Mouse (Mus musculus) cerebellum, adult 2 months (tissue): ENCODE results near the gene Crabp2. TPM values are rescaled to one million over a fixed set of nuclear protein-coding genes. Genes with fewer than 3 reads are reported as not detected.

Experiments used
- DNase-seq, 2 experiments: peaks; one replicate each; pipeline ENCODE4 v3.0.0; 2021
- H3K27ac ChIP-seq: fragments of 200-500 bp; 2 replicates; pipeline ENCODE4 v1.5.1; 2012; ENCODE audit warnings: low read length, control low read depth, inconsistent platforms; ENCODE audit not compliant: insufficient read depth
- H3K27me3 ChIP-seq: fragments of 200-500 bp; 2 replicates; pipeline ENCODE4 v1.6.1; 2012; ENCODE audit warnings: inconsistent platforms, mild to moderate bottlenecking, low read length, moderate library complexity; ENCODE audit not compliant: control insufficient read depth, insufficient read depth
- H3K4me1 ChIP-seq: fragments of 200-500 bp; 2 replicates; pipeline ENCODE4 v1.6.1; 2011; ENCODE audit warnings: low read length; ENCODE audit not compliant: control insufficient read depth, insufficient read depth
- H3K4me3 ChIP-seq: fragments of 200-500 bp; replicated peaks from 2 replicates; pipeline ENCODE3; 2011; ENCODE audit warnings: mild to moderate bottlenecking, low read depth, low read length, control low read depth; ENCODE audit not compliant: insufficient read depth
- CTCF ChIP-seq: fragments of 200-500 bp; IDR thresholded peaks from 2 replicates; pipeline ENCODE4 v1.5.1; 2011; ENCODE audit warnings: low read depth, mild to moderate bottlenecking, control low read depth, low read length, moderate library complexity, borderline replicate concordance; ENCODE audit not compliant: insufficient read depth
- POLR2A ChIP-seq: fragments of 200-500 bp; IDR thresholded peaks from 2 replicates; pipeline ENCODE4 v1.6.1; 2011; ENCODE audit warnings: low read length, control low read depth, borderline replicate concordance; ENCODE audit not compliant: insufficient read depth
- WGBS: fragments of 180-500 bp; shearing (Covaris S2); methylation state at CpG from one replicate; pipeline ENCODE4 v1.1.7; 2018; 5-methylcytosine and 5-hydroxymethylcytosine counted together
- polyA plus RNA-seq: library from polyadenylated mRNA; depleted of rRNA; stranded (reverse); fragments of >200 nt; gene quantifications from 2 replicates; pipeline ENCODE4 v1.2.3, GENCODE M21; 2012

Gene Crabp2
- polyA plus RNA-seq, 1 experiment, result 3.5 TPM

GRCm38 (mm10) chr3:87913891-87914290 lies 34.6 kb upstream of the Crabp2 start:
- TF ChIP-seq CTCF, result no peak
- no peak for TF ChIP-seq POLR2A
- WGBS, result 91% methylated on average over 10 of the region's 10 CpGs
- no peaks in the 10 kb centered on the region for H3K27me3 ChIP-seq
- H3K4me1 ChIP-seq, result peaks cover 21% of the 10 kb centered on the region
- DNase-seq, result no peak
- H3K27ac ChIP-seq, result no peak overlapping the region
- no peak overlapping the region for H3K4me3 ChIP-seq

DNA sequence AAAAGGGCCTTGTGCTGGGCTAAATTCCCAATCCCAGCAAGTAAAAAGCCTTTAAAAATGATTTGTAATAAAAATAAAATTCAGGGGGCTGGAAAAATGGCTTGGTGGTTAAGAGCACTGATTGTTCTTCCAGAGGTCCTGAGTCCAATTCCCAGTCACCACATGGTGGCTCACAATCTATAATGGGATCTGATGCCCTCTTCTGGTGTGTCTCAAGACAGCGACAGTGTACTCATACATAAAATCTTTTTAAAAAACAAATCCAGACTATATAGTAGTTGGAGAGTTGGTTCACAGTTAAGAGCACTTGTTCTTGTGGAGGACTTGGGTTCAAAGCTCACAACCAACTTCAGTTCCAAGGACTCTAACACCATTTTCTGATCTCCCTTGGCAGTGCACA lies 31.5 kb upstream of the Crabp2 start:
- H3K27me3 ChIP-seq, result no peaks in the 10 kb centered on the region
- 82% methylated on average over 1 of the region's 1 CpGs for WGBS
- no peak overlapping the region for H3K27ac ChIP-seq
- no peak for DNase-seq
- H3K4me3 ChIP-seq, result no peak overlapping the region
- TF ChIP-seq POLR2A (no peak), CTCF (no peak)
- peaks cover 3% of the 10 kb centered on the region; the same call in 1 of the 2 replicates for H3K4me1 ChIP-seq

GRCm38 (mm10) chr3:87918551-87918950 lies 29.9 kb upstream of the Crabp2 start:
- WGBS, result 93% methylated on average over 1 of the region's 1 CpGs
- TF ChIP-seq POLR2A, result no peak
- no peak for TF ChIP-seq CTCF
- Histone ChIP-seq H3K4me3 (no peak overlapping the region), H3K27me3 (no peaks in the 10 kb centered on the region), H3K27ac (no peak overlapping the region), H3K4me1 (peaks cover 3% of the 10 kb centered on the region; the same call in 1 of the 2 replicates)
- DNase-seq, result no peak

DNA sequence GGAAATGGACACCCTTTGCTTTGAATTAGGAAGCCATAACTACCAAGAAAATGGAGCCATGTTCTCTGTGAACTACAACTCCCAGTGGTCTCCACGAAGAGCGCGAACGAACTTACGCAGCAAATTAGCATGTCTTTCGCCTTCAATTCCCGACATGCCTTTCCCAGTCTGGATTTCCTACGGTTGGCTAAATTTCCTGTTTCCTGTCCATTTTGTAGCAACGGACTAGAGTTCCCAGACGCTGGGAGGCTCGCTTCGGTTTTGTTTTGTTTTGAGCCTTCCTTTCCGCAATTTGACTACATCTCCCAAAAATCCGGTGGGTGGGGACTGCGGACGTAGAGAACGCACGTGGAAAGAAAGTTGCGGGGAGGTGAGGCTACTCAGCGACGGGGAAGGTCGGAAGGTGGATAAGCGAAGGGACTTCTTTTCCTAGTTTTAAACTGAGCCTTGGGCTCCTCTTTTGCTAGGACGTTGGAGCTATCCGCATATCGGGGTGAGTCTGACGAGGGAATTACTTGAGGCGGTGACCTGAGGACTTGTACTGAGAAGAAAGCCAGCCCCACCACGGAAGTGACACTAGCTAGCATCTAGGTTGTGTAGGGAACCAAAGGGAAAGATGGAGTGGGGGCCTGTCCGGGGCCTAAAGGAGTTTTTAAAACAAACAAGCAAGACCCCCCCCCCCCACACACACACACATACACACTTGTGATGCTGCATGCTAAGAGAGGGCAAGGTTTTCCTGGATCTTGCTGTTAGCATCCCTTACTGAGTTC lies 28.9 kb upstream of the Crabp2 start, which contains the start of gene Mrpl24:
Mrpl24 (plus strand) TSS at position 171 of the 773 bp plus-strand sequence.
- Histone ChIP-seq H3K4me1 (peaks cover 3% of the 10 kb centered on the region; the same call in 1 of the 2 replicates), H3K27me3 (no peaks in the 10 kb centered on the region), H3K4me3 (peak within 1 kb of the TSS; percentile 85), H3K27ac (no peak within 1 kb of the TSS; the same call in 1 of the 2 replicates)
- under 1% methylated on average over 30 of the region's 30 CpGs for WGBS
- peak; percentile 63; the same call in 1 of the 2 replicates for TF ChIP-seq POLR2A
- no peak for TF ChIP-seq CTCF
- peak; percentile 78 to 92 for DNase-seq

- DNase-seq, result no peak
- H3K4me1 ChIP-seq, result peaks cover 3% of the 10 kb centered on the region; the same call in 1 of the 2 replicates
- 60% methylated on average over 9 of the region's 9 CpGs for WGBS
- H3K4me3 ChIP-seq, result peak overlapping the region; percentile 85
- H3K27ac ChIP-seq, result no peak overlapping the region
- H3K27me3 ChIP-seq, result no peaks in the 10 kb centered on the region
- TF ChIP-seq POLR2A (no peak), CTCF (no peak)
Measured at GRCm38 (mm10) chr3:87920270-87920943, 28.1 kb upstream of the Crabp2 start.

- no peak for DNase-seq
- H3K27me3 ChIP-seq, result no peaks in the 10 kb centered on the region
- H3K4me3 ChIP-seq, result no peak overlapping the region
- 79% methylated on average over 7 of the region's 7 CpGs for WGBS
- H3K4me1 ChIP-seq, result peaks cover 2% of the 10 kb centered on the region; the same call in 1 of the 2 replicates
- no peak for TF ChIP-seq CTCF
- TF ChIP-seq POLR2A, result no peak
- no peak overlapping the region for H3K27ac ChIP-seq
Measured at GRCm38 (mm10) chr3:87924996-87925395, 23.5 kb upstream of the Crabp2 start.

GRCm38 (mm10) chr3:87927452-87927851 lies 21.0 kb upstream of the Crabp2 start:
- Histone ChIP-seq H3K4me3 (no peak overlapping the region), H3K27ac (no peak overlapping the region), H3K4me1 (peaks cover 8% of the 10 kb centered on the region), H3K27me3 (no peaks in the 10 kb centered on the region)
- TF ChIP-seq CTCF (no peak), POLR2A (no peak)
- 88% methylated on average over 5 of the region's 5 CpGs for WGBS
- DNase-seq, result no peak

DNA sequence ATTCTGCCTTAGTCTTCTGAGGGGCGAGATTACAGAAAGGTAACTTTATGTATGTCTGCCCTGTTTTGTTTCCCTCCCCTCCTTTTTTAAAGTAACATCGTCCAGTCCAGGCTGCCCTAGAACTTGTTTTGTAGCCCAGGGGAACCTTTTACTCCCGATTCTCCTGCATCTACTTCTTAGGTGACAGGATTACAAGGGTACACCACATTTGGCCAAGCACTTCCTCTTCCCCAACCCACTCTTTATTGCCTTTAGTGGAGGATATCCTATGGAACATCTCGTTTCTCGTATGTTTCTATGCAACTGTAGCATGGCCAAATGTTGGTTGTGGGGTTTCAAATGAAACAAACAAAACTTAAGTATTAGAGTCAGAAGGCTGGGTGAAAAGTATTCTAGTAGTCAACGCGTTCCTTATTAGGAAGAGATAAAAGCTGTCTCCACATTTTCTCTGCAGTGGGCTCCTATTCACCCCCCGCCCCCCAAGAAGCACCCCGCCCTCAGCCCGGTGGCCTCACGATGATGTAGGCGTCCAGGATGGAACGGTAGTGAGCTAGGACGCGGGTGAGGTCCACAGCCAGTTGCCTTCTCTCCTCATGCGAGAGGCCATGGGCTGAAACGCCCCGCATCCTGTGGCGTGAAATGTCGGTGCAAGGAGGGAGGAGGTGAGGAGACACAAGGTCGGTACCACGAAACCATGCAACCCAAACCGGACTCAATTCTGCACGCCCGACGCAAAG lies 19.0 kb upstream of the Crabp2 start:
- Histone ChIP-seq H3K27ac (peak overlapping the region; percentile 61), H3K4me3 (peak overlapping the region; percentile 89), H3K4me1 (peaks cover 8% of the 10 kb centered on the region), H3K27me3 (no peaks in the 10 kb centered on the region)
- 4% methylated on average over 26 of the region's 26 CpGs for WGBS
- no peak for TF ChIP-seq POLR2A
- no peak for TF ChIP-seq CTCF
- DNase-seq, result no peak
